Mouse (Mus musculus) hindbrain, embryonic 11.5 days (tissue): ENCODE data around the gene Myof. TPM values are rescaled to one million over a fixed set of nuclear protein-coding genes. Genes with fewer than 3 reads are reported as not detected.

Source experiments
- ATAC-seq: fragments of 200-750 bp; cut with Nextera tagmentation; 2 replicates; pipeline ENCODE4 v1.8.0; 2017; ENCODE audit warnings: mild to moderate bottlenecking, moderate TSS enrichment, moderate library complexity; ENCODE audit not compliant: low FRiP score
- DNase-seq: peaks from one replicate; pipeline ENCODE4 v3.0.0-alpha.2; 2015; ENCODE audit warnings: low spot score
- H3K27ac ChIP-seq: fragments of 300-500 bp; sonication (generic); 2 replicates; pipeline ENCODE4 v1.5.1; 2014; ENCODE audit warnings: mild to moderate bottlenecking, low read depth, low read length
- H3K27me3 ChIP-seq: fragments of 300-500 bp; sonication (generic); 2 replicates; pipeline ENCODE4 v1.6.1; 2014; ENCODE audit warnings: mild to moderate bottlenecking, low read length, moderate library complexity, mixed read lengths; ENCODE audit not compliant: control insufficient read depth, insufficient read depth
- H3K36me3 ChIP-seq: fragments of 300-500 bp; sonication (generic); 2 replicates; pipeline ENCODE4 v1.6.1; 2014; ENCODE audit warnings: mild to moderate bottlenecking, low read length, moderate library complexity, mixed read lengths; ENCODE audit not compliant: control insufficient read depth, insufficient read depth
- H3K4me1 ChIP-seq: fragments of 300-500 bp; sonication (generic); replicated peaks from 2 replicates; pipeline ENCODE4 v1.6.1; 2014; ENCODE audit warnings: low read length, mixed read lengths; ENCODE audit not compliant: control insufficient read depth, insufficient read depth
- H3K4me2 ChIP-seq: fragments of 300-500 bp; sonication (generic); replicated peaks from 2 replicates; pipeline ENCODE4 v1.6.1; 2014; ENCODE audit warnings: mild to moderate bottlenecking, low read depth, low read length
- H3K4me3 ChIP-seq: fragments of 300-500 bp; sonication (generic); 2 replicates; pipeline ENCODE4 v1.5.1; 2014; ENCODE audit warnings: low read depth, low read length
- H3K9ac ChIP-seq: fragments of 300-500 bp; sonication (generic); 2 replicates; pipeline ENCODE4 v1.6.1; 2014; ENCODE audit warnings: low read depth, low read length
- H3K9me3 ChIP-seq: fragments of 300-500 bp; sonication (generic); 2 replicates; pipeline ENCODE4 v1.6.1; 2016; ENCODE audit warnings: low read length; ENCODE audit not compliant: control insufficient read depth
- WGBS: fragments of 180-500 bp; shearing (Covaris S2); extraction: QIAGEN DNeasy Blood & Tissue Kit; methylation state at CpG from one replicate; pipeline ENCODE4 v1.1.7; 2014; 5-methylcytosine and 5-hydroxymethylcytosine counted together
- polyA plus RNA-seq: library from polyadenylated mRNA; unstranded; fragments of >200 nt; fragmentation: Nextera tagmentation; extraction: Ambion mirVana; gene quantifications from 2 replicates; pipeline ENCODE4 v1.2.1, GENCODE M21; 2014

Gene Myof
- polyA plus RNA-seq, 1 experiment from 2014 or later: 3.4 TPM

DNA sequence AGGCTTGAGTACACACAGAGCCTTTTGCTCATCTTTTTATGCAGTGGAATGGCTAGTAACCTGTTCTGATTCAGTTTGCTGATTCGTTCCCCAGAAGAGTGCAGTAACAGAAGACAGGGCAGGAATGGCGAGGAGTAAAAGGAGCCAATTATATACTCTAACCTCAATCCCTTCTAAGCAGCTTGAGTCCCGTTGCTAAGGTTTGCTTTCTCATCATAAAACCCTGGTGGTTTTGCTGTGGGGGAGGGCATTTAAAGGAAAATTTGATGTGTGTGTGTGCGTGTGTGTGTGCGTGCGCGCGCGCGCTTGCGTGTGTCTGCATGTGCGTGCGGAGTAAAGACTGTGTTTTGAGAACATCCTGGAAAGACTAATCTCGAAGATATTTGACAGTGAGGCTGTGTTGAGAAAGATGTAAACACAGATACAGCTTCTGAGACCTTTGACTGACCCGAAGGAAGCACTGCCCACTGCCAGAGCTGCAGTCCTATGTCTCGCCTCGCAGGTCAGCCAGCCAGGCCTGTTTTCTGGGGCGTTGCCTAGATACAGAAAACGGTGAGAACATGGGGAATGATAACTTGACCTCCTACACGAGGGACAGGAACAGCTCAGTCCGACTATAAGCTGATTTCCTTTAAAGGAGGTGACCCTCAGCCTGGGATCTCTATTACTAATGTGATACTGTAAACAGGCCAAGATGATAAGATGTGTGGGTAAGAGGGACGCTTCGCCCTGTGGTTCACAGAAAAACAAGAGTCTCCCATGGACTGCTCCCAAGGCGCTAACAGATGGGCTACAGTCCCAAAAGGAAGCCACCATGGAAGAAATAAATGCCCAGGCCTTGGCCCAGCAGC, 39.5 kb downstream of the Myof start:
- Histone ChIP-seq H3K27ac (no peak overlapping the region), H3K9me3 (no peaks in the 10 kb centered on the region), H3K4me1 (no peaks in the 10 kb centered on the region), H3K36me3 (no peaks in the 10 kb centered on the region), H3K4me2 (no peak overlapping the region), H3K27me3 (no peaks in the 10 kb centered on the region), H3K9ac (no peak overlapping the region), H3K4me3 (no peak overlapping the region)
- WGBS: 77% methylated on average over 24 of the region's 24 CpGs
- no peak for DNase-seq
- no peak for ATAC-seq

DNA sequence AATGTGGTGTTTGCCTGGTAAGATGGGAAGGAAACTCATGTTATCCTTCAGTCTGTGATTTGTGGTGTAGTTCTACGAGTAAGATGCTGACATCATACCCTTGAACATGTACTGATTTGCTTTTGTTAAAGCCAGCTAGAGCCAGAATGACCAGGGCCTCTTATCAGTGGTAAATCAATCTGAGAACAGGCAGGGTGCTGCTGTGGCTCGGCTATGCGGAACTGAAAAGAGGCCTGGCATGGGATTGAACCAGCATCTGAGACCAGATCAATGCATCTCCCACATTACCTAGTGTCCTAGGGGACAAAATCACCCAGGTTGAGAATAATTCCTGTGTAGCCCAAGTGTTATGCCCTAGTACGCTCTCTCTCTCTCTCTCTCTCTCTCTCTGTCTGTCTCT, 40.6 kb downstream of the Myof start:
- no peaks in the 10 kb centered on the region for H3K36me3 ChIP-seq
- 86% methylated on average over 4 of the region's 4 CpGs for WGBS
- no peaks in the 10 kb centered on the region for H3K4me1 ChIP-seq
- H3K4me3 ChIP-seq: no peak overlapping the region
- no peaks in the 10 kb centered on the region for H3K9me3 ChIP-seq
- no peak overlapping the region for H3K27ac ChIP-seq
- no peaks in the 10 kb centered on the region for H3K27me3 ChIP-seq
- no peak for DNase-seq
- H3K4me2 ChIP-seq: no peak overlapping the region
- ATAC-seq: no peak
- H3K9ac ChIP-seq: no peak overlapping the region

- H3K9me3 ChIP-seq: no peaks in the 10 kb centered on the region
Observed at GRCm38 (mm10) chr19:38000990-38001389, 42.4 kb downstream of the Myof start.

GRCm38 (mm10) chr19:37999941-38000340, 43.4 kb downstream of the Myof start:
- ATAC-seq (no peak), DNase-seq (no peak)
- Histone ChIP-seq H3K4me3 (no peak overlapping the region), H3K9me3 (no peaks in the 10 kb centered on the region), H3K36me3 (no peaks in the 10 kb centered on the region), H3K27me3 (no peaks in the 10 kb centered on the region), H3K9ac (no peak overlapping the region), H3K4me2 (no peak overlapping the region), H3K27ac (no peak overlapping the region), H3K4me1 (no peaks in the 10 kb centered on the region)
- 91% methylated on average over 2 of the region's 2 CpGs for WGBS

More at GRCm38 (mm10) chr19:38000990-38001389, 42.4 kb downstream of the Myof start:
- Histone ChIP-seq H3K27me3 (no peaks in the 10 kb centered on the region), H3K9ac (no peak overlapping the region), H3K4me1 (no peaks in the 10 kb centered on the region), H3K36me3 (no peaks in the 10 kb centered on the region), H3K27ac (no peak overlapping the region), H3K4me2 (no peak overlapping the region), H3K4me3 (no peak overlapping the region)
- ATAC-seq: no peak
- 87% methylated on average over 4 of the region's 4 CpGs for WGBS
- no peak for DNase-seq

- ATAC-seq (no peak), DNase-seq (no peak)
- no peaks in the 10 kb centered on the region for H3K36me3 ChIP-seq
- no peak overlapping the region for H3K27ac ChIP-seq
- no peaks in the 10 kb centered on the region for H3K27me3 ChIP-seq
- no peak overlapping the region for H3K9ac ChIP-seq
- no peak overlapping the region for H3K4me2 ChIP-seq
- no peaks in the 10 kb centered on the region for H3K9me3 ChIP-seq
- H3K4me3 ChIP-seq: no peak overlapping the region
- WGBS: 86% methylated on average over 3 of the region's 3 CpGs
- H3K4me1 ChIP-seq: no peaks in the 10 kb centered on the region
Observed at GRCm38 (mm10) chr19:37994301-37994700, 49.1 kb downstream of the Myof start.

DNA sequence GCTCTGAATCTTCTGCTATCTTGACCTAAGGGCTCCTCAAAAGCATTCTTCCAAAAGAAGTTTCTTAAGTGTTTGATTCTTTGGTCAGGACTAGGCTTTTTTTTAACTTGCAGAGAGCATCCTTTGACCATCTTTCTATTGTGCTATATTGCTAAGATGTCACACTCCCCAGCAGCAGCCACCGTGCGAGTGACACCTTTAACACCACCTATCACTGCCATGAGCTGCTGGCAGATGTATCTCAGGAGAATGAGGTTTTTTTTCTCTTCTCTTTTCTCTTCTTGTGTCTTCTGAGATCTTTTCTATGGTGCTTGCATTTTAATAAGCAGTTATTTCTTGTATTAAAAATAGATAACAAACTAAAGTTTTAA, 51.2 kb downstream of the Myof start:
- ATAC-seq: no peak
- H3K4me3 ChIP-seq: no peak overlapping the region
- no peaks in the 10 kb centered on the region for H3K4me1 ChIP-seq
- no peak for DNase-seq
- H3K4me2 ChIP-seq: no peak overlapping the region
- H3K9ac ChIP-seq: no peak overlapping the region
- no peak overlapping the region for H3K27ac ChIP-seq
- H3K9me3 ChIP-seq: no peaks in the 10 kb centered on the region
- 57% methylated on average over 2 of the region's 2 CpGs for WGBS
- no peaks in the 10 kb centered on the region for H3K27me3 ChIP-seq
- no peaks in the 10 kb centered on the region for H3K36me3 ChIP-seq

- peak; percentile 10 for DNase-seq
- no peaks in the 10 kb centered on the region for H3K36me3 ChIP-seq
- WGBS: 50% methylated on average over 7 of the region's 7 CpGs
- no peak overlapping the region for H3K4me3 ChIP-seq
- no peak overlapping the region for H3K9ac ChIP-seq
- no peak for ATAC-seq
- no peaks in the 10 kb centered on the region for H3K4me1 ChIP-seq
- no peaks in the 10 kb centered on the region for H3K9me3 ChIP-seq
- no peak overlapping the region for H3K4me2 ChIP-seq
- no peaks in the 10 kb centered on the region for H3K27me3 ChIP-seq
- no peak overlapping the region for H3K27ac ChIP-seq
Observed at GRCm38 (mm10) chr19:37991399-37992183, 51.8 kb downstream of the Myof start.

DNA sequence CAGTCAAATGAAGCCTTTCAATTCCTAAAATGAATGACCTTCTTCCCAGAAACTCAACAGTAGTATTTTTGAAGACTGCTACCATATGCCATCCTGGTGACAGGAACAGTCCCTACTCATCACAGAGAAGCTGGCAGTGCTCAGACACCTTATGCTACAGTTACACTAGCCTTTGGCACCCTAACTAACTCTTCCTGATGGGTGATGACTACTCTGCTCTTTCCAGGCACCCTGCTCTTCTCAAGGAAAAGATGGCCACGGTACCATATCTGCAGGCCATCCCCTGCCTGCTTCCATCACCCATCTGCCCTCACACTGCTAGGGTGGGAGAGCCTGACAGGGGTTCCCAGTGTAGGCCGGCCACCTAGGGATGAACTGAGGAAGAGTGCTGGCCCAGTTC, 53.4 kb downstream of the Myof start:
- no peak for DNase-seq
- WGBS: 90% methylated on average over 2 of the region's 2 CpGs
- Histone ChIP-seq H3K27ac (no peak overlapping the region), H3K9me3 (no peaks in the 10 kb centered on the region), H3K4me2 (no peak overlapping the region), H3K27me3 (no peaks in the 10 kb centered on the region), H3K4me1 (no peaks in the 10 kb centered on the region), H3K4me3 (no peak overlapping the region), H3K36me3 (no peaks in the 10 kb centered on the region), H3K9ac (no peak overlapping the region)
- ATAC-seq: no peak

- Histone ChIP-seq H3K9me3 (no peaks in the 10 kb centered on the region), H3K27me3 (no peaks in the 10 kb centered on the region), H3K36me3 (no peaks in the 10 kb centered on the region), H3K27ac (no peak overlapping the region), H3K4me3 (no peak overlapping the region), H3K4me1 (no peaks in the 10 kb centered on the region), H3K4me2 (no peak overlapping the region), H3K9ac (no peak overlapping the region)
- ATAC-seq (no peak), DNase-seq (no peak)
- 90% methylated on average over 4 of the region's 4 CpGs for WGBS
Observed at GRCm38 (mm10) chr19:37988156-37988555, 55.2 kb downstream of the Myof start.
